Mouse (Mus musculus) kidney, postnatal 0 days (tissue): ENCODE measurements around the gene Pgc. TPM values are rescaled to one million over a fixed set of nuclear protein-coding genes. Genes with fewer than 3 reads are reported as not detected.

ENCODE experiments used
- ATAC-seq: fragments of 200-750 bp; cut with Nextera tagmentation; replicated peaks from 2 replicates; pipeline ENCODE4 v1.8.0; 2017; ENCODE audit warnings: low read depth, moderate number of reproducible peaks, moderate TSS enrichment, moderate library complexity; ENCODE audit not compliant: low FRiP score
- DNase-seq: peaks from one replicate; pipeline ENCODE4 v3.0.0-alpha.2; 2016; ENCODE audit warnings: low spot score
- H3K27ac ChIP-seq: fragments of 300-500 bp; sonication (generic); 2 replicates; pipeline ENCODE4 v1.5.1; 2014; ENCODE audit warnings: mild to moderate bottlenecking
- H3K27me3 ChIP-seq: fragments of 300-500 bp; sonication (generic); 2 replicates; pipeline ENCODE4 v1.6.1; 2014; ENCODE audit warnings: low read length, mixed read lengths; ENCODE audit not compliant: insufficient read depth
- H3K36me3 ChIP-seq: fragments of 300-500 bp; sonication (generic); 2 replicates; pipeline ENCODE4 v1.6.1; 2014; ENCODE audit warnings: low read length, mixed read lengths; ENCODE audit not compliant: insufficient read depth
- H3K4me1 ChIP-seq: fragments of 300-500 bp; sonication (generic); replicated peaks from 2 replicates; pipeline ENCODE4 v1.6.1; 2014; ENCODE audit warnings: antibody characterized with exemption, low read length, mixed read lengths; ENCODE audit not compliant: insufficient read depth
- H3K4me2 ChIP-seq: fragments of 300-500 bp; sonication (generic); 2 replicates; pipeline ENCODE4 v1.6.1; 2014; ENCODE audit warnings: mild to moderate bottlenecking, low read length, moderate library complexity, mixed read lengths
- H3K4me3 ChIP-seq: fragments of 300-500 bp; sonication (generic); replicated peaks from 2 replicates; pipeline ENCODE4 v1.5.1; 2014; ENCODE audit warnings: low read depth, low read length
- H3K9ac ChIP-seq: fragments of 300-500 bp; sonication (generic); 2 replicates; pipeline ENCODE4 v1.6.1; 2014; ENCODE audit warnings: low read depth, low read length
- H3K9me3 ChIP-seq: fragments of 300-500 bp; sonication (generic); replicated peaks from 2 replicates; pipeline ENCODE4 v1.6.1; 2016; ENCODE audit warnings: low read length, inconsistent platforms, mixed read lengths
- CTCF ChIP-seq: IDR thresholded peaks from 2 replicates; pipeline ENCODE4 v1.5.1; 2016; ENCODE audit warnings: antibody characterized with exemption, low read depth, mild to moderate bottlenecking, moderate library complexity
- WGBS: fragments of 180-500 bp; shearing (Covaris S2); extraction: QIAGEN DNeasy Blood & Tissue Kit; methylation state at CpG from one replicate; pipeline ENCODE4 v1.1.7; 2014; 5-methylcytosine and 5-hydroxymethylcytosine counted together
- polyA plus RNA-seq: library from polyadenylated mRNA; unstranded; fragments of >200 nt; fragmentation: Nextera tagmentation; extraction: Ambion mirVana; gene quantifications from 2 replicates; pipeline ENCODE4 v1.2.1, GENCODE M21; 2015

The Pgc gene
- 0.08 and 0.09 TPM in 2 replicates for polyA plus RNA-seq

GRCm38 (mm10) chr17:47726566-47726965, at the start of gene Pgc:
Pgc (plus strand) TSS chr17:47726842.
- H3K9me3 ChIP-seq = no peaks in the 10 kb centered on the region
- H3K4me1 ChIP-seq = no peaks in the 10 kb centered on the region
- WGBS = 62% methylated on average over 11 of the region's 11 CpGs
- no peaks in the 10 kb centered on the region for H3K36me3 ChIP-seq
- H3K27ac ChIP-seq = no peak within 1 kb of the TSS
- H3K4me2 ChIP-seq = no peak within 1 kb of the TSS
- no peak within 1 kb of the TSS for H3K4me3 ChIP-seq
- H3K27me3 ChIP-seq = no peaks in the 10 kb centered on the region
- no peak for DNase-seq
- H3K9ac ChIP-seq = no peak within 1 kb of the TSS
- no peak for TF ChIP-seq CTCF
- no peak for ATAC-seq

DNA sequence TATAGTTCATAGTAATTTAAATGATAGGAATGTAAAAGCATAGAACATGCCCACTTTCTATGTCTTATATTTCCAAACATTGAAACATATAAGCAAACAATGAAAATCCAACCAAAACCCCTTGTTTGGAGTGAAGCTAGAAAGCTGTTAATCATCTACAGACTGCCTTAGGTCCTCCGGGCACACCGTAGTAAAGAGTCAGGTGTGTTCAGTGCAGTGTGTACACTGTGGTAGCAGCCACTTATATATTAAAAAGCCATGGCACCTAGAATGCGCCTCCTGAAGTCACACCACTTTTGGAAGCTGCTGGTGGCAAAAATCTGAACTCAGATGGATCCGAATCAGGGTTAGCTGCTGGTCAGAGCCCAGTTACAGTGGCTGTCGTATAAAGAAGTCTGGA, 48.4 kb upstream of the Pgc start:
- Histone ChIP-seq H3K9ac (no peak overlapping the region), H3K27me3 (no peaks in the 10 kb centered on the region), H3K9me3 (no peaks in the 10 kb centered on the region), H3K4me2 (no peak overlapping the region), H3K4me3 (no peak overlapping the region), H3K27ac (peak overlapping the region; percentile 58; the same call in 1 of the 2 replicates), H3K36me3 (peaks cover 22% of the 10 kb centered on the region; the same call in 1 of the 2 replicates), H3K4me1 (no peaks in the 10 kb centered on the region)
- ATAC-seq (0 out of 2 replicates have a peak, but pooled peaks have one; percentile 47), DNase-seq (no peak)
- TF ChIP-seq CTCF = no peak
- 71% methylated on average over 5 of the region's 5 CpGs for WGBS

- no peak overlapping the region for H3K9ac ChIP-seq
- no peaks in the 10 kb centered on the region for H3K4me1 ChIP-seq
- no peak overlapping the region for H3K4me3 ChIP-seq
- H3K36me3 ChIP-seq = peaks cover 22% of the 10 kb centered on the region; the same call in 1 of the 2 replicates
- no peak for DNase-seq
- no peak for TF ChIP-seq CTCF
- H3K4me2 ChIP-seq = no peak overlapping the region
- no peaks in the 10 kb centered on the region for H3K27me3 ChIP-seq
- 68% methylated on average over 5 of the region's 5 CpGs for WGBS
- H3K9me3 ChIP-seq = no peaks in the 10 kb centered on the region
- no peak for ATAC-seq
- peak overlapping the region; percentile 58; the same call in 1 of the 2 replicates for H3K27ac ChIP-seq
These were observed 47.9 kb upstream of the Pgc start for GRCm38 (mm10) chr17:47678702-47679101.

DNA sequence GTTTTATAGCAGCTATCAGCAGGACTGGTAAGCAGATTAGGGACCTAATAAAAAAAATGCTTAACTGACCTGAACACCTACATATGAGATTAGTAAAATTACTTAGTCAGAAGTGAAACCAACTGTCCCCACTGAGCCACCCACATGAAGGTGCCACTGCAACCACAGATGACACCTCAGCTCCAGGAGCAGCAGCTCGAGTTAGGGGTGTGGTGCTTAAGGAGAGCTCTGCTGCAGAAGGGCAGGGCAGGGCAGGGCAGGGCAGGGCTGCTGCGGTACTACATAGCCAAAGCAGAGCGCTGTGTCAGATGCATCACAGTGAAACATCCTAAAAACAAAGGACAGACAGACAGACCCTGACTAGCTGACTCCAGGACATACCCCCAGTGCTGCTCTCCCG, 43.8 kb upstream of the Pgc start:
- no peak for TF ChIP-seq CTCF
- Histone ChIP-seq H3K36me3 (peaks cover 34% of the 10 kb centered on the region; the same call in 1 of the 2 replicates), H3K9me3 (no peaks in the 10 kb centered on the region), H3K27me3 (no peaks in the 10 kb centered on the region), H3K4me2 (no peak overlapping the region), H3K27ac (no peak overlapping the region), H3K4me1 (peaks cover 6% of the 10 kb centered on the region; the same call in 1 of the 2 replicates), H3K4me3 (no peak overlapping the region), H3K9ac (no peak overlapping the region)
- 82% methylated on average over 4 of the region's 4 CpGs for WGBS
- DNase-seq (no peak), ATAC-seq (no peak)

GRCm38 (mm10) chr17:47687409-47688343, 39.0 kb upstream of the Pgc start:
- Histone ChIP-seq H3K27ac (peak overlapping the region; percentile 80), H3K27me3 (no peaks in the 10 kb centered on the region), H3K4me2 (peak overlapping the region; percentile 96), H3K36me3 (0 out of 2 replicates have a peak, but pooled peaks cover 16% of the 10 kb centered on the region), H3K9ac (peak overlapping the region; percentile 70), H3K9me3 (no peaks in the 10 kb centered on the region), H3K4me3 (peak overlapping the region; percentile 62), H3K4me1 (peaks cover 9% of the 10 kb centered on the region; the same call in 1 of the 2 replicates)
- DNase-seq (peak; percentile 98), ATAC-seq (peak; percentile 88)
- TF ChIP-seq CTCF = no peak
- under 1% methylated on average over 70 of the region's 70 CpGs for WGBS

- Histone ChIP-seq H3K27ac (peak within 1 kb of the TSS; percentile 80), H3K4me1 (peaks cover 9% of the 10 kb centered on the region; the same call in 1 of the 2 replicates), H3K9me3 (no peaks in the 10 kb centered on the region), H3K27me3 (no peaks in the 10 kb centered on the region), H3K9ac (peak within 1 kb of the TSS; percentile 70), H3K4me3 (peak within 1 kb of the TSS; percentile 62), H3K4me2 (peak within 1 kb of the TSS; percentile 96), H3K36me3 (0 out of 2 replicates have a peak, but pooled peaks cover 16% of the 10 kb centered on the region)
- TF ChIP-seq CTCF = no peak
- no peak for ATAC-seq
- no peak for DNase-seq
- WGBS = 0% methylated on average over 9 of the region's 9 CpGs
These were observed 38.4 kb upstream of the Pgc start, which contains the start of gene Tomm6 for GRCm38 (mm10) chr17:47688344-47688607. Tomm6 (minus strand) TSS chr17:47688386.
